Mouse (Mus musculus) spleen, adult 2 months (tissue): Measurements from ENCODE around the gene Tmem33.

Experiments used
- CTCF ChIP-seq: fragments of 200-500 bp; IDR thresholded peaks from 2 replicates; pipeline ENCODE4 v1.5.1; 2011; ENCODE audit warnings: mild to moderate bottlenecking, inconsistent platforms; ENCODE audit not compliant: insufficient read depth, insufficient read length, insufficient replicate concordance; ENCODE audit errors: extremely low read depth
- POLR2A ChIP-seq: fragments of 200-500 bp; IDR thresholded peaks from 2 replicates; pipeline ENCODE4 v1.6.1; 2011; ENCODE audit warnings: low read depth, low read length, inconsistent platforms

- TF ChIP-seq POLR2A (no peak), CTCF (no peak)
These were observed 40.7 kb downstream of the Tmem33 start for GRCm38 (mm10) chr5:67300926-67301597.
